ENCODE assay signal across 37 mouse cellular contexts in the genomic region with DNA sequence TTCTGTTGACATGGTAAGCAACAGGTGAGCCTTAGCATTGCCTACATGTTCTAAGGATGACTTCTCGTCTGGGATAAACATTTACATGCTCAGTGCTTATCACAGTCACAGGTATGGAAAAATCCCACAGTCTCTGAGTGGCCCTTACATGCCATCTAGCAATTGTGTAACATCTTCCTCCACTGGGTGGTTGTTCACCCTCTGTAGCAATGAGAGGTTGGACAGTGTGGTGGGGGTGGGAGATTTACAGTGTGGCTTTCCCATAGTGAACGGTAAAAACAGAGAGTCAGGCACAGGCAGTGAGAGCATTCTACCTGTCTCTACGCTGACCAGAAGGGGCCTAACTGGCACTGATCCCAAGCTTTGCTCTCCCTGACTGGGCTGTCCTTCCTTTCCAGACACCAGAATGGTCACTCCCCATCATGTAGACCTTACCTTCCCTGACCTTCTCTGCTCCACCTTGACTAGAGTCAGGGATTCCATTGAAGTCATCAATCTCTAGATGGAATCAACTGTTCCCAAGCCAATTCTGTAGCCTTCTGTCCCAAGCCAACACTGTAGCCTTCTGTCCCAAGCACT. TPM values are rescaled to one million over a fixed set of nuclear protein-coding genes. Genes with fewer than 3 reads are reported as not detected.
DNase-seq lines count a peak whose midpoint lies in the region; ATAC-seq and TF ChIP-seq lines count a peak whose summit lies in the region.
"Had no signal": no experiment of that assay in that cellular context is flagged by ENCODE, and none has a peak within 500 bp of the region (broad histone marks: within the 10 kb centered on the region; RNA-seq: fewer than 3 reads in every experiment).

No protein-coding gene starts in this region.

- H3K4me3 ChIP-seq in kidney, adult 2 months (ENCODE audit: insufficient read depth, low read depth, low read length): peak overlapping the region; percentile 50
- H3K4me3 ChIP-seq: embryonic facial prominence, embryonic 12.5 days; forebrain, embryonic 10.5 days; forebrain, embryonic 15.5 days; heart, adult 2 months; heart, embryonic 12.5 days; limb, embryonic 13.5 days; lung, embryonic 15.5 days had no signal

- H3K36me3 ChIP-seq in kidney, adult 2 months (ENCODE audit: control insufficient read depth, insufficient read depth, low read length): no peaks in the 10 kb centered on the region
- H3K36me3 ChIP-seq: embryonic facial prominence, embryonic 12.5 days; forebrain, embryonic 10.5 days; forebrain, embryonic 15.5 days; G1E; heart, embryonic 12.5 days; limb, embryonic 13.5 days; lung, embryonic 15.5 days had no signal

- H3K4me1 ChIP-seq in kidney, adult 2 months (ENCODE audit: control insufficient read depth, insufficient read depth, low read length): peaks cover 21% of the 10 kb centered on the region; the same call in 1 of the 2 replicates
- H3K4me1 ChIP-seq: forebrain, embryonic 15.5 days; heart, embryonic 12.5 days had no signal

- H3K27ac ChIP-seq in kidney, adult 2 months (ENCODE audit: insufficient read depth, low read depth, low read length): peak overlapping the region; percentile 7; the same call in 1 of the 2 replicates
- H3K27ac ChIP-seq: embryonic facial prominence, embryonic 12.5 days; forebrain, embryonic 10.5 days; forebrain, embryonic 15.5 days; heart, adult 2 months; limb, embryonic 13.5 days; lung, embryonic 15.5 days had no signal

- no peaks in the 10 kb centered on the region for H3K27me3 ChIP-seq in kidney, adult 2 months (replicated peaks; ENCODE audit: control insufficient read depth, insufficient read depth, low read length)
- H3K27me3 ChIP-seq: embryonic facial prominence, embryonic 12.5 days; forebrain, embryonic 15.5 days; heart, embryonic 12.5 days; limb, embryonic 13.5 days; lung, embryonic 15.5 days had no signal

- TF ChIP-seq CTCF in kidney, adult 2 months (conservative IDR thresholded peaks at IDR 0.05; ENCODE audit: insufficient read depth, insufficient read length, low read depth, low read length): no peak

- WGBS in kidney, adult 2 months: 53% methylated on average over 3 of the region's 3 CpGs

- TF ChIP-seq POLR2A in kidney, adult 2 months (IDR thresholded peaks at IDR 0.05; ENCODE audit: low read depth, low read length): no peak

- ATAC-seq in megakaryocyte, adult 5-6 weeks (ENCODE audit: poor library complexity, severe bottlenecking): 0 out of 2 replicates have a peak, but pooled peaks have one; percentile 17
- ATAC-seq: forebrain, embryonic 15.5 days; hindbrain, embryonic 16.5 days had no signal

- peak; percentile 33 for DNase-seq in kidney, adult 2 months
- DNase-seq in kidney, adult 8-10 months: no peak
- peak; percentile 18 for DNase-seq in kidney, postnatal 14 days
- DNase-seq in kidney, adult 9 months: no peak
- no peak for DNase-seq in thymus, postnatal 36 days
- DNase-seq in lung, postnatal 14 days: no peak
- DNase-seq: adrenal gland, postnatal 10 days; cerebellum, adult 8-10 months; cerebellum, postnatal 36 days; embryo, embryonic 11 days; gastrocnemius, postnatal 25 days; heart, adult 2 months; lung, postnatal 36 days; midbrain, embryonic 14.5 days; retina, postnatal 1 day; right cerebral cortex, postnatal 14 days; spleen, adult 18-20 months; thymus, postnatal 4 days had no signal

RNA-seq across cellular contexts. Expression of gene Clrn3, which starts 1.8 kb away (rescaled TPM):
- polyA plus RNA-seq in kidney, adult 2 months (2012; rRNA removed): 26.7 and 29.8 TPM in 2 replicates
- total RNA-seq in megakaryocyte, adult 5-6 weeks (2015): not detected in 2 replicates
- 0.28 TPM in 1 of 2 replicates, not detected in the other for total RNA-seq in megakaryocyte, adult 5-6 weeks (2017)
- total RNA-seq: adrenal gland, postnatal 10 days; gastrocnemius, adult 18-20 months; gastrocnemius, postnatal 25 days; heart, adult 2 months; hematopoietic stem cell, adult 5-6 weeks; layer of hippocampus, adult 8-10 months; layer of hippocampus, postnatal 25 days; left cerebral cortex, adult 8-10 months; left cerebral cortex, postnatal 36 days; monocyte, adult 5-6 weeks had no signal
- polyA plus RNA-seq: embryonic facial prominence, embryonic 12.5 days; forebrain, embryonic 10.5 days; forebrain, embryonic 15.5 days; frontal cortex, adult 2 months; G1E; heart, adult 2 months; heart, embryonic 12.5 days; heart, postnatal 0 days; hindbrain, embryonic 16.5 days; limb, embryonic 13.5 days; midbrain, embryonic 14.5 days; neural tube, embryonic 14.5 days had no signal

RNA-seq across cellular contexts. Expression of gene Ptpre, which starts 10.6 kb away (rescaled TPM):
- 1.7 and 2.5 TPM in 2 replicates for polyA plus RNA-seq in kidney, adult 2 months (2012; rRNA removed)
- total RNA-seq in megakaryocyte, adult 5-6 weeks (2015): 86.4 and 88.1 TPM in 2 replicates
- total RNA-seq in megakaryocyte, adult 5-6 weeks (2017): 83.6 and 93.5 TPM in 2 replicates

Comparison
In these comparisons a context has a peak if more than half of its experiments do, and no peak if none do; other contexts are left out.
1. DNase-seq: peak in kidney, adult 2 months (single experiment) and kidney, postnatal 14 days (single experiment); none in kidney, adult 8-10 months (0 of 2), kidney, adult 9 months (single experiment), thymus, postnatal 36 days (0 of 2) and lung, postnatal 14 days (single experiment).